Mouse (Mus musculus) kidney, postnatal 14 days (tissue): ENCODE data around the gene Zfp980.
"Not testable (repeated sequence)": the region's sequence is repeated elsewhere in the genome, so short reads cannot be mapped to it uniquely, and the experiment has no call there.

Source experiments
- DNase-seq: peaks from one replicate; pipeline ENCODE4 v3.0.0; 2022; ENCODE audit warnings: mixed read lengths

Zfp980 gene

DNA sequence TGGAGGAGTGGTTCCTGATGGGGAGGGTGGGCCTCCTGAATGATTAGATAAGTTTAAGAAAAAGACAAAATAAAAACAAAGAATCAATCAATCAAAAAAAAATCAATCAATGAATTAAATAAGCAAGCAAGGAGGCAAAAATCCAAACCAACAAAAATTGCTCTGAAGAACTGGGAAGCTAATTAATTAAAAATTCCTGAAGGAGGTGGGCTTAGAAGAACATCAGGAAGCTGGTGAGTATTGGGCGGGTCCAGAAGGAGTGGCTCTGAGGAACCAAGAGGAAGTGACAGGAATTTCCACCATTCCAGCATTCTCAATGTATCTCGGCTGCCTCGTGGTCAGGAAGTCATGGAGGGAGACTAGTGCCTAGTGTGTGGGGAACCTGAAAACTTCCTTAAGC lies at the start of gene Zfp980:
TSS of gene Zfp980 (plus strand) at position 301 of the 400 bp plus-strand sequence.
- not testable (repeated sequence) for DNase-seq

DNA sequence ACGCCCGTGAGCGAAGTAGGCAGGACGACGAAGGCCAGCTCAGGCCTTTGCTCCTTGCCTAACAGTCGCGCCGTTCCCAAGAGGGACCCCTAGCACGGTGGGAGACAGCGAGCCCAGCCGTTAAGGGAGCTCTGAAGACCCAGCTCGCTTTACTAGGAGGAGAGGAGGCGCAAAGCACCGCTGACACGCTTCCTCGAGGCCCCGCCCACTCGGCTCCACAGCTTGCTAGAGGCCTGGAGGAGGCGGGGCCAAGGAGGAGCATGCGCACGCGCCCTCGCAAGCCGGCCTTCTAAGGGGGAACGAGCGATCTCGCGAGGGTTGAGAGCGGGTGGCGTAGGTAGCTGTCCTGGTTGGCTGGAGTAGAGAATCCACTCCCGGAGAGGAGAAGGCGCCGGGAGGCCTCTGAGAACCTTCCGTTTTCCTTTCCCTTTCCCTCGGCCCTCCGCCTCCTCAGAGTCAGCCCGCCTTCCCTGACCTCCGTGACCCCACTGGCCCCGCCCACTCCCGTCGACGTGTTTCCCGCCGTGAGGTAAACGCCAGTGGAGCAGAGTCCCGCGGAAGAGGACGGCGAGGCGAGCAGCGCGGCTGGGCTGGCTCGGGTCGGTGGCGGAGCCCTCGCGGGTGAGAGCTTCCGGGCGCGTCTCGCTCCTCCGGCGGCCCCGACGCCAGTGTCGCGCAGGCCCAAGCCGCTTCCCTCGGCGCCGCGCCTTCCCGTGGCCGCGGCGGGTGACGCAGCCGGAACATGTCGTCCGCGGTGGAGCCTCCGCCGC lies 29.9 kb upstream of the Zfp980 start:
- DNase-seq, result peak; percentile 2

DNA sequence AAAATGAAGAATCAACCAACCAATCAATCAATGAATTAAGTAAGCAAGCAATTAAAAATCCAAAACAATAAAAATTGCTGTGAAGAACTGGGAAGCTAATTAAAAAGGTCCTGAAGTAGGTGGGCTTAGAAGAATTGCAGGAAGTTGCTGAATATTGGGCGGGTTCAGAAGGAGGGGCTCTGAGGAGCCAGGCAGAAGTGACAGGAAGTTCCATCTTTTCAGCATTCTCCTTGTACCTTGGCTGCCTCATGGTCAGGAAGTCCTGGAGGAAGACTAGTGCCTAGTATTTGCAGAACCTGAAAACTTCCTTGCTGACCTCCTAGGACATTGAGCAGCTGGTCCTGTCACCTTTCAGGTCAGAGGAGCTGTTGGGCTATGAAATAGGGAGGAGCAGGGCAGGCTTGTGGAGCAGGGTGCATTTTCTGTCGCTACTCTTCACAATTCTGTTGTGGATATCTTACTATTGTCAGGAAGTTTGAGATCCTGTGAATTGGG lies 3.8 kb downstream of the Zfp980 start:
- not testable (repeated sequence) for DNase-seq

DNA sequence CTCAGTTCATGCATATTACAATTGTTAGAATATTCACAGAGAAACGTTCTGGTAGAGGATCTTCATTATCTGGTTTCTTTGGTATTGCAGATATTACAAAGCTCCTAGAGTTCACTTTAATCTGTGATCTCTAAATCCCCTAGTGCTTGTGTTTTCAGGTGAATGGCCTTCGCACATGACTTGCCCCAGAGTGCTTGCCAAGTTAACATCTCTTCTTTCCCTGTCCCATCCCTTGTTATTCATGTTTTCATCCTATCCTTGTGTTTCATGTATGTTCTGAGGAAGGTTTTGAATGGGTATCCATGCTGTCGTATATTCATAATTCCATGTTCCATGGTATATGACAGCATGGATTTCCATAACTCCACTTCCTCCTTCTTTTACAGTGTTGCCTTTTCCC lies 9.7 kb downstream of the Zfp980 start:
- not testable (repeated sequence) for DNase-seq

DNA sequence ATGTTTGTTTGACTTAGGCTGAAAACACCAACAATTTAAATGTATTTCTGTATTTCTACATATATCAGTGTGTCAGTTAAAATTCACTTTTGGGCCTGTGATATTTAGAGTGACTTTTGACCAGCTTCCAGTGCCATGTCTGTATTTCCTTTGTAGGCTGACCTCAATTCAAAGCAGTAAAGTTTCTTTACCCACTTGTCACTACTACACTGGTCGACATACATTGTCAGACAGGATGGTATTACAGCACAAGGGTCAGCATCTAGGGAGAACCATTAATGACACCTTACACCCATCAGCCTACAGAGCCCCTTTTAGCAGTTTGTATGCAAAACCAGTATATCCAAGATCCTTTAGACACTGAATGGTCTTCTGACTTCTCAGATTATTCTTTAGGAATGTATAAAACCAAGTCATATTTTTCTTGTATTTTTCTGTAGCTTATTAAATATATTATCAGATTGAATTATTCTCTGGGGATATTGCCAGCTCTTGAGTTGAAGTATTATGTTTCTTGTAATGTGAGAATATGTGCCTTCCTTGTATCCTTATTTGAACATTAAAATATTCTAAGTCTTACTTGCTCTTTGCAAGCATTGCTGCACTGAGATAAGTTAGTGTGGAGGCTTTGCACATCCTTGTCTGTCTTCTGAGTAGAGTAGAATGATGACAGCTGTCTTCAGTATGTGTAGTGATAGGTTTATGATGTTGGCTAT lies 10.3 kb downstream of the Zfp980 start:
- not testable (repeated sequence) for DNase-seq

DNA sequence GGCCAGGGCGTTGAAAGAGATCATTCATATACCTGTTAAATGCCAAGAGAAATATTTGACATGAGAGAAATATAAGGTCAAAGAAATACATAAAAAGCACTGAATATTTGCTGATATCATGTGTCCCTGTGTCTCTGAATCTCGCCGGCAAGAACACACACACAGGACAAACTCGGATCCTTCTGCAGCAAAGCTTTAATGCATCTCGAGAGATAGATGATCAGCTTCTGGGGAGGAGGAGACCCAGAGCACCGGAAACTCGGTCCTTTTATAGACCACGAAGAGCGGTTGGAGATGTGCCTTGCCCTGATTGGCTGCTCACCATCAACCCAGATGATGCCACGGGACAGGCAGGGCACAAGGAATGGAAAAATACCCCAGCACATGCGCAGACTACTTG lies 11.5 kb downstream of the Zfp980 start:
- not testable (repeated sequence) for DNase-seq

DNA sequence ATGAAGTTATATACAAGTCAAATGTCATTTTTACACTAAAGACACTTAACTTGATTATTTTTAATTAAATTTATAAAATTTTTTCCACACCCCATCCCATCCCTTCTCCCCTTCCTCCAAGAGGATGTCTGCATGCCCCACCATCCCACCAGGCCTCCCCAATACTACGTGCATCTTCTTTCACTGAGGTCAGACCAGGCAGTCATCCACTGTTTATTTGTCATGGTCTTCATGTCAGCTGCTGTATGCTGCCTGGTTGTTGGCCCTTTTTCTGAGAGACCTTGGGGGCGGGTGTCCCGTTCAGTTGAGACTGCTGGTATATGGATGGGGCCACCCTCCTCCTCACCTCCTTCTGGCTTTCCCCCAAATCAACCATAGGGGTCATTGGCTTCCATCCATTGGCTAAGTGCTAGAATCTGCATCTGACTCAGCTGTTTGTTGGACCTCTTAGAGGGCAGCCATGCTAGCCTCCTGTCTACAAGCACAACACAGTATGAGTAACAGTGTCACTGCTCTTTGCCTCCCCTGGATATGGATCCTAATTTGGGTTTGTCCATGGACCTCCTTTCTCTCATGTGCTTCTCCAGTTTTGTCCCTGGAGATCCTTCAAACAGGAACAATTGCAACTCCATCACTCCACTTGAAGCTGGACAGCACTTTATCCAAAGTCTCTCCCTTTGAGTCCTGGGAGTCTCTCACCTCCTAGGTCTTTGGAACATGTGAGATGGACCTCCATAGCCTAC lies 12.7 kb downstream of the Zfp980 start:
- DNase-seq, result not testable (repeated sequence)

DNA sequence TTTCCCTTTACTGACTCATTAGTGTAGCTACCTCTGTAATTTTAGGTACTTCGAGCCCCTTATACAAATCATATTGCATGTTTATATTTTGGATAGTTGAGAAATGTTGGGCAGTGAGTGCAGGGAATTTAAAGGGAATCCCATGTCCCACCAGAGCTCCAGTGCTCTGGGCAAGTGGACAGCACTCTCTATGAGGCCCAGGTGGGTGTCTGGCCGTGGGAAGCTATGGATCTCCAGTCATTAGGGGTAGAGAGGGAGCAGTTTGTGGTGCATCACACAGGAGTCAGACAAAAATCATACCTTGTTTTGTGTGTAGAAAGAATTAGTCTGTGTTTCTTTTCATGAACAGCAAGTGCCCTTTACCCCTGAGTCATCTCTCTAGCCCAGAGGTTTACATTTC lies 15.6 kb downstream of the Zfp980 start:
- not testable (repeated sequence) for DNase-seq

DNA sequence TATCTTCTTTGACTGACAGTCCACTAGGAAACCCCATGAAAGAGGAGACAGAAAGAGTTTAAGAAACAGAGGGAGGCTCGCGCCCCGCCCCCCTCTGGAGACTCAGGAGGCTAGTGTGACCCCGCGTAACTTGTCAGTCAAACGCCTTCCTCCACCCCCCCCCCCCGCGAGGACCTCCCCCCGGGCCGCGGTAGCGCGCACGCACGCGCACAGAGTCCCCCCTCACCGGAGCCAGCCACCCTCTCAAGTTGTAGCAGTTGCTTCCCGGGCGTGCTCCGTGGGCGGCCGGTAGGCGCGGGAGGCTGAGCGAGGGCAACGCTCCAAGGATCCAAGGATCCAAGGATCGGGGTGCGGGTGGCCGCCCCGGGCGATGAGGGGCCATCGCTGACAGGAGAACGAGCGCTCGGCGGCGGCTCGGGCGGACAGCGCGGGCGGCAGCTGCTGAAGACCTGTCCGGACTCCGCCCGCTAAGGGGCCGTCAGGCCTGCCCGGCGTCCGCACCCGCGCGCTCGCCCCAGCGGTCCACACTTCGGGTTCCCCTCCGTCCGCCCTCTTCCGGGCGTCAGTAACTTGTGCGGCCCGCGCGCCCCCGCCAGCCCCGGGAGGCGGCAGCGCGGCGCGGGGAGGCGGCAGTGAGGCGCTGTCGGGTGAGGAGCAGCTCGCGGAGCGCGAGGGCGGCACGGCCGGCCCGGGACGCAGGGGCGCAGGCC lies 74.6 kb downstream of the Zfp980 start:
- DNase-seq, result peak; percentile 3

DNA sequence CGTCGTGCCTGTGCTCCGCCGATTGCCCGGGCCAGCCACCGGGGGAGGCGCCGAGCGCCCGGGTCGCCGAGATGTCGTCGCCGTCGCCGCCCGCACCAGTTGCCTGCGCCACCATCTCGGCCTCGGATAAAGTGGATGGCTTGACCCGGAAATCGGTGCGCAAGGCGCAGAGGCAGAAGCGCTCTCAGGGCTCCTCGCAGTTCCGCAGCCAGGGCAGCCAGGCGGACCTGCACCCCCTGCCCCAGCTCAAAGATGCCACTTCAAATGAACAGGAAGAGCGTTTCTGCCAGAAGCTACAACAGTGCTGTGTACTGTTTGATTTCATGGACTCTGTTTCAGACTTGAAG lies 75.1 kb downstream of the Zfp980 start:
- DNase-seq, result not testable (repeated sequence)
